Mouse (Mus musculus) heart, postnatal 0 days (tissue): ENCODE measurements at regions not wholly inside any gene's neighbourhood (a gene's known extent, or its start where the extent isn't known, plus 50 kb on each side); places are given as distances from the start of the nearest gene placed in this dataset.
A peak's percentile ranks its signal among the peaks of the same experiment; 100 is the strongest.
"Not testable (repeated sequence)": the region's sequence is repeated elsewhere in the genome, so short reads cannot be mapped to it uniquely, and the experiment has no call there.

Experiments used
- ATAC-seq: fragments of 200-750 bp; cut with Nextera tagmentation; 2 replicates; pipeline ENCODE4 v1.8.0; 2017; ENCODE audit warnings: low read depth, moderate number of reproducible peaks, moderate library complexity; ENCODE audit not compliant: insufficient read depth
- DNase-seq: peaks from one replicate; pipeline ENCODE4 v3.0.0-alpha.2; 2016; ENCODE audit warnings: low spot score
- H3K27ac ChIP-seq: fragments of 300-500 bp; sonication (generic); 2 replicates; pipeline ENCODE4 v1.5.1; 2014; ENCODE audit warnings: low read depth, mild to moderate bottlenecking
- H3K27me3 ChIP-seq: fragments of 300-500 bp; sonication (generic); 2 replicates; pipeline ENCODE4 v1.6.1; 2014; ENCODE audit warnings: low read length, mixed read lengths; ENCODE audit not compliant: control insufficient read depth, insufficient read depth
- H3K36me3 ChIP-seq: fragments of 300-500 bp; sonication (generic); replicated peaks from 2 replicates; pipeline ENCODE4 v1.6.1; 2014; ENCODE audit warnings: low read length, mixed read lengths; ENCODE audit not compliant: control insufficient read depth, insufficient read depth
- H3K4me1 ChIP-seq: fragments of 300-500 bp; sonication (generic); 2 replicates; pipeline ENCODE4 v1.6.1; 2014; ENCODE audit warnings: antibody characterized with exemption; ENCODE audit not compliant: control insufficient read depth, insufficient read depth
- H3K4me2 ChIP-seq: fragments of 300-500 bp; sonication (generic); 2 replicates; pipeline ENCODE4 v1.6.1; 2014; ENCODE audit warnings: low read depth, mild to moderate bottlenecking, low read length, moderate library complexity
- H3K4me3 ChIP-seq: fragments of 300-500 bp; sonication (generic); 2 replicates; pipeline ENCODE4 v1.5.1; 2014; ENCODE audit warnings: low read depth, low read length
- H3K9ac ChIP-seq: fragments of 300-500 bp; sonication (generic); replicated peaks from 2 replicates; pipeline ENCODE4 v1.6.1; 2014; ENCODE audit warnings: low read depth, low read length, mixed read lengths
- H3K9me3 ChIP-seq: fragments of 300-500 bp; sonication (generic); replicated peaks from 2 replicates; pipeline ENCODE4 v1.6.1; 2016; ENCODE audit warnings: low read length; ENCODE audit not compliant: control insufficient read depth
- CTCF ChIP-seq: IDR thresholded peaks from 2 replicates; pipeline ENCODE4 v1.5.1; 2016; ENCODE audit warnings: antibody characterized with exemption, control low read depth, low read depth
- EP300 ChIP-seq: IDR thresholded peaks from 2 replicates; pipeline ENCODE4 v1.6.1; 2016; ENCODE audit warnings: antibody characterized with exemption, low read depth
- WGBS: fragments of 180-500 bp; shearing (Covaris S2); extraction: QIAGEN DNeasy Blood & Tissue Kit; methylation state at CpG from one replicate; pipeline ENCODE4 v1.1.7; 2014; 5-methylcytosine and 5-hydroxymethylcytosine counted together

DNA sequence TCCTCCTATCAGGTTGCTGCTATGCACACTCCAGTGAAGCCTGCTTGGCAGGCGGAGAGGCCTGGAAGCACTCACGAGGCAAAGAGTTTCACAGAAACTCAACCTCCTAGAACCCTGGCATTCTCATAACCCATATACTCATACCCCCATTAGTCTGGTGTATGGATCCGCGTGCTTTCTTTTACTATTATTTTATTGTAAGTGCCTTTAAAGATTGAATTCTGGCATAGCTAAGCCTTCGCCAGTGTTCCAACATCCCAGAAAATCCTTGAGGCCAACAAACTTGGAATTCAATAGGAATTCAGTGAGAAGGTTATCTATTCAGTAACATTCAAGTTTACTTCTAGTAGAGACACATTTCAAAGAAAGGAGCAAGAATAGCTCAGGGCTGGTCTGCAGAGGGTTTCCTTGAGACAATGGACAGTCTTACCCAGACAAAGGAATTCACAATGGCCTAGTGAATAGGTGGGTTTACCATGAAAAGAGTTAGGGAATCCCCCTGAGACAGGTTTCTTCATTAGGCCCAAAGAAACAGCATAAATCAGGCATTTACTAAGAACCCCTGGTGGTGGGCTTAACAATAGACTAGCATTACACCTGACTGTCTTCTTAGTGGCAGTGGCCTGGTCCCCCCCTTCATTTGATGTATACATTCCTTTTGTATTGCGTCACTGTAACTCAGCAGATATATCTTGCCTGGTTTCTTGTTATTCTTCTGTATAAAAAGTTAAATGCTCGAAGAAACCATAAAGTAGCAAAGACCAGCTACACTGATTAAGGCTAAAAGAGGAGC lies 80.8 kb upstream of the Gm15446 start:
- not testable (repeated sequence) for DNase-seq, H3K27ac ChIP-seq, H3K9me3 ChIP-seq, H3K36me3 ChIP-seq, H3K27me3 ChIP-seq, H3K9ac ChIP-seq, H3K4me2 ChIP-seq, ATAC-seq, H3K4me1 ChIP-seq, H3K4me3 ChIP-seq
- 80% methylated on average over 7 of the region's 7 CpGs for WGBS

DNA sequence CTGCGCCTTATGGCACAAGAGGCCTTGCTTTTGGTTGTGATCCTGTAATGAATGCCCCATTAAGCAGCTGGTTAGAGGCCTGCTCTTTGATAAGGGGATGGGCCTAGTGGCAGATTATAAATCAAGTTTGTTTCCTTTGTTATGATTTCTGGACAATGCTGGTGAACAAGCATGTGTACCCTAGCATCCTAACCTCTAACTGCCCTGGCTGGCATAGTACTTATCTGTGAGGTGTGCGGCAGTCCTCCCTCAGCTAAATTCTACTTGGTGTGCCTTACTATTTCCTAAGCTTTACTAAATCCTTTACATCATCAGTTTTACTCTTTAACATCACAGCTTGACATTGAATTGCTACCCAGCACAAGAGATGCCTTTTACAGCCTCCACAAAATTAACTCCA lies 79.0 kb upstream of the Gm15446 start:
- WGBS: 82% methylated on average over 2 of the region's 2 CpGs
- not testable (repeated sequence) for ATAC-seq, H3K9me3 ChIP-seq, H3K27me3 ChIP-seq, H3K4me1 ChIP-seq, H3K27ac ChIP-seq, DNase-seq, H3K36me3 ChIP-seq
- Histone ChIP-seq H3K4me2 (peak overlapping the region; percentile 62), H3K9ac (peak overlapping the region; percentile 29; the same call in 1 of the 2 replicates), H3K4me3 (peak overlapping the region; percentile 50)

DNA sequence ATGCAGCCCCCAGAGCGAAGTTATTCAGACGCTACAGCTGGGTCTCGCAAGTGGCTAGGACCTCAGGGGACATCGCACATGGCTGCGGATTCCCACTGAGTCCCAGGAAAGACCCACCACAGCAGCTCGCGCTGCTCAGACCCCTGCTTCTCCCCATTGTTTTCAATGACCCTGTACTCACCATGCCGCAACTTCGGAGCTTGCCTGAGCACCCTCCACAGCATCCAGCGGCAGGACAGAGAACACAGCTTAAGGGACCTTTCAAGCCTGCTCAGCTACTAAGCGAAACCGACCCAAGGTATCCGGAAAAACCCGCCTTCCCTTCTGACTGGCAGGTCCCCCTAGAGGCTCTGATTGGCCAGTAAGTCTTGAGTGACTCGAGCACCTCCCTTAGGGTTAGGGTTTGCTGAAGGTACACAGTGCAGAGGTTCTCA lies 78.4 kb upstream of the Gm15446 start:
- no peak for TF ChIP-seq EP300
- no peak for TF ChIP-seq CTCF
- DNase-seq (peak; percentile 11), ATAC-seq (peak; percentile 49; the same call in 1 of the 2 replicates)
- peak overlapping the region; percentile 29; the same call in 1 of the 2 replicates for H3K9ac ChIP-seq
- no peaks in the 10 kb centered on the region for H3K9me3 ChIP-seq
- H3K4me3 ChIP-seq: peak overlapping the region; percentile 50
- no peaks in the 10 kb centered on the region for H3K4me1 ChIP-seq
- H3K4me2 ChIP-seq: peak overlapping the region; percentile 62
- H3K27me3 ChIP-seq: no peaks in the 10 kb centered on the region
- 9% methylated on average over 15 of the region's 15 CpGs for WGBS
- H3K27ac ChIP-seq: no peak overlapping the region
- no peaks in the 10 kb centered on the region for H3K36me3 ChIP-seq

DNA sequence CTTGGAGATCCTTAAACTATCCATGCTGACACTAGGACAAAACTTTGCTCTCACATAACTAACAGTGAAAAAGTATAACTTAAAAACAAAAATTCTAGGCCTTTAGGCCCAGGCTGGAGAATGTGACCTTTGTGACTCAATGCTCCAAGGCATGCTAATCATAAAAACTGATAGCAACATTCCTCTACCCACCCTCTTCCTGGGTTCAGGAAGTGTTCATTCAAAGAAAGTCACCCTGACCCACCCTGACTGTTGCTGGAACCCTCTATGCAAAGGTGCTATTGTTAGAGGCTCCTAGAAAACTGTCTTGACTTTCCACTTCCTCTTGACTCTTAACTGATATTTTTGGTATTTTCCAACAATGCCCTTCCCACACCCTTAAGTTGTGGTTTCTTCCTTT lies 72.0 kb upstream of the Gm15446 start:
- not testable (repeated sequence) for H3K9me3 ChIP-seq, H3K27me3 ChIP-seq, DNase-seq, H3K36me3 ChIP-seq, H3K27ac ChIP-seq, H3K4me2 ChIP-seq, H3K4me1 ChIP-seq, H3K4me3 ChIP-seq, ATAC-seq, H3K9ac ChIP-seq

DNA sequence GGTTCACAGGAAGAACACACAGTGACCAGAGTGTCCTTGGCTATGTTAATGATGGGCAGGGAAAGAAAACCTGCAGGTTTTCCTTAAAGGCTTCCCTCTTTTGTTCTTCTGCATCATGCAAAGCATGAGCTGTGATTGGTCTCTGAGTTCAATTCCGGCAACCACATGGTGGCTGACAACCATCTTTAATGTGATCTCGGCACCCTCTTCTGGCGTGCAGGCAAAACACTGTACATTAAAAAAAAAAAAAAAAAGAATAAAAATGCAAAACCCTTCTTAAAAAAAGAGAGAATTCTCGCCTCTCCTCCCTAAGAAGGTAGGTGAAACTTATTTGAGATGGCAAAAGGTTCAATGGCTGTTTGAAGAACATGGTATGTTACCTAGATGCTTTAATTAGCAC lies 62.8 kb upstream of the Gm15446 start:
- Histone ChIP-seq H3K27ac (no peak overlapping the region), H3K4me2 (no peak overlapping the region), H3K9ac (no peak overlapping the region), H3K4me3 (no peak overlapping the region), H3K9me3 (no peaks in the 10 kb centered on the region), H3K4me1 (no peaks in the 10 kb centered on the region), H3K27me3 (no peaks in the 10 kb centered on the region), H3K36me3 (no peaks in the 10 kb centered on the region)
- ATAC-seq (no peak), DNase-seq (no peak)
- TF ChIP-seq EP300: no peak
- no peak for TF ChIP-seq CTCF
- 76% methylated on average over 4 of the region's 4 CpGs for WGBS

DNA sequence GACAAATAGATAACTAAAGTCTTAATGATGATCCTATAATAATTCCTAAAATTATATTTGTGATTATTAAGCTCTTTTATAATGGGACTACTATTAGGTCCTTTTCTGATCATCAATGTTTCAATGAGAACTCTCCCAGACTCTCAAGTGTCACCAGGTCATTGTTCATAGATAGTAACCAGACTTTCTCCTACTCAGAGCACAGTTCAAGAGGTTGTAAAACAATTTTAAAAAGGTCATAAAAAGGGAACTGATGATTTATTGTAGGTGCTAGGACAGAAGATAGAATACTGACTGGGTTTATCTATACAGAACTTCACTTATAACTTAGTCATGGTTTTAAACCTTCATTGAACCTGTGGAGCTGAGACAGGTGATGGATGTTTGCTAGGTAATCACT lies 58.7 kb upstream of the Gm15446 start:
- H3K4me1 ChIP-seq, ATAC-seq, H3K27me3 ChIP-seq, H3K9me3 ChIP-seq, H3K4me3 ChIP-seq, H3K27ac ChIP-seq, H3K9ac ChIP-seq, H3K4me2 ChIP-seq, DNase-seq, H3K36me3 ChIP-seq: not testable (repeated sequence)
